Mouse (Mus musculus): Measurements from ENCODE around the gene Tm9sf4. TPM values are rescaled to one million over a fixed set of nuclear protein-coding genes. Genes with fewer than 3 reads are reported as not detected.
A peak's percentile ranks its signal among the peaks of the same experiment; 100 is the strongest.

The Tm9sf4 gene
- polyA plus RNA-seq (2015; fragmentation: Nextera tagmentation; extraction: Ambion mirVana): 83.9 and 99.6 TPM in 2 replicates

DNA sequence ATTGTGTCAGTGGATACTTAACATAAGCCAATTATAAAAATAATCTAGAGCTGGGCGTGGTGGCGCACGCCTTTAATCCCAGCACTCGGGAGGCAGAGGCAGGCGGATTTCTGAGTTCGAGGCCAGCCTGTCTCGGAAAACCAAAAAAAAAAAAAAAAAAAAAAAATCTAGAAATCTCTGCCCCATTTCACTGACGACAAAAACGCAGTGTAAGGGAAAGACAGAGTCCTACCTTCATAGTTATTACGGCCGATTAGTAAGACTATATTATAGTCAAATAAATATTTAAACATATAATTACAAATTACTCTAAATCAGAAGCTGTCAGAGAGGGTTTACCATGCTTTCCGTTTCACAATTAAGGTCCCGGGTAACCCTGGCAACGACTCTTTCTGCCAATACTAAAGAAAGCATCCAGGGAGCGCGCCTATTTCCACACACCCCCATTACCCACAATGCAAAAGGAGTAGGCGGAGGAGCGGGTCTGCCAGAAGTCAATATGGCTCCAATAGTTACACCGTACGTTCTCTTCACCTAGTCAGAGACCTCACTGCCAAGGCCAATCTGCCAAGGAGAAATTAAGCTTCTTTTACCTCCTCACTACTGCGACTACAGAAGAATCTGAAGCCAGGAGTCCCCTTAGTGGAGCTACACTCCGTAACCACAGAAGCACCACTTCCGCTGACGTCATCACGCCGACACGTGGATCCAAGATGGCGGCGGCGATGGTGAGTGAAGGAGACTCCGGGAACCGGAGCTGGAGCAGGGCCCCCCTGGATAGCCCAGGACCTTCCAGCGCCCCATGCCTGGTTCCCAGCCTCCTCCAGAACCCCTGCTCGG is at the start of gene Tm9sf4:
Tm9sf4 (plus strand) TSS at position 460 of the 840 bp plus-strand sequence.
- peaks cover 14% of the 10 kb centered on the region for H3K4me1 ChIP-seq
- 10% methylated on average over 34 of the region's 34 CpGs for WGBS
- H3K27ac ChIP-seq (replicated peaks): peak within 1 kb of the TSS; percentile 99
- peak within 1 kb of the TSS; percentile 90 for H3K4me3 ChIP-seq (replicated peaks)
- H3K27me3 ChIP-seq: 0 out of 2 replicates have a peak, but pooled peaks cover 3% of the 10 kb centered on the region
- H3K9ac ChIP-seq: peak within 1 kb of the TSS; percentile 87
- H3K4me2 ChIP-seq (replicated peaks): peak within 1 kb of the TSS; percentile 87
- no peaks in the 10 kb centered on the region for H3K9me3 ChIP-seq (replicated peaks)
- H3K36me3 ChIP-seq: peaks cover 3% of the 10 kb centered on the region; the same call in 1 of the 2 replicates
- peak; percentile 89 for ATAC-seq (ENCODE audit: insufficient number of reproducible peaks, low FRiP score, low TSS enrichment, low read depth)

DNA sequence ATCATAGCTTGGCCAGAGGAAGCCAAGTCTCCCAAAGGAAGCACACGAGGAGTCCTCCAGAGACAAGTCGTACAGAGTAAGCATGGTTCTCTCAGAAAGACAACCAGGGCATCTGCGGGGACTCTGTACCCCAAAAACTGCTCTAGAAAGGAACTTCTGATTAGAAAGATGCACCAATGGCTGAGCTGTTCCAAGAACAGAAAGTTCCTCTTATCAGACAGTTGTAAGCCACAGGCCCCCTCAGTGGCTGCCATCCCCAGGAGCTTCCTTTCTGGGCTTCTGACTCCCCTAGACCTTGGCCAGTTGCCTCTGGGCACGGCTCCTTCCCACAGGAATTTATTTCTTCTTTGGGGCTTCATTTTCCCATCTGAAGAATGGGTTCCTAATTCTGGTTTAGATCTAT is 45.4 kb upstream of the Tm9sf4 start:
- H3K4me3 ChIP-seq (replicated peaks): no peak overlapping the region
- no peaks in the 10 kb centered on the region for H3K36me3 ChIP-seq
- no peaks in the 10 kb centered on the region for H3K9me3 ChIP-seq (replicated peaks)
- H3K27ac ChIP-seq (replicated peaks): no peak overlapping the region
- peaks cover 9% of the 10 kb centered on the region; the same call in 1 of the 2 replicates for H3K27me3 ChIP-seq
- ATAC-seq (ENCODE audit: insufficient number of reproducible peaks, low FRiP score, low TSS enrichment, low read depth): no peak
- H3K4me2 ChIP-seq (replicated peaks): no peak overlapping the region
- no peaks in the 10 kb centered on the region for H3K4me1 ChIP-seq
- WGBS: 69% methylated on average over 4 of the region's 4 CpGs
- H3K9ac ChIP-seq: no peak overlapping the region

DNA sequence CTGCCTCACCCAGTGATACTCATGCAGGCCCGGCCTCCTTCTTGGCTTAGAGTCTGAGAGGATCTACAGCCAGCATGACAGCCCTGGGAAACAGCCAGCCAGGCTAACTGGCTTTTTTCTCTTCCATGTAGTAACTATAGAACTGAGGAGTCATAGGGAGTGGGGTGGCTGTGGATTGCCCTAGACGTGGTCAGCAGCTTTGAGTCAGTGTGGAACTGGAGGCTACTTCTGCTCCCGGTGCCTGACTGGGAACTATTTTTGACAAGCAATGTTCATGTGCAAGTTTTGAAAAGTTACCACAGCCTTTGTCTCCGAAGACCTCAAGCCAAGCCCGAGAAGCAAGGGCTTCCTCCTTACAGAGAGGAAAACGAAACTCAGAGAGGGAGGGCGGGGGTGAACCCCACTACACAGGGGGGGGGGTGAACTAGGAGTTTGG is 44.0 kb upstream of the Tm9sf4 start:
- Histone ChIP-seq H3K4me2 (replicated peaks) (no peak overlapping the region), H3K9ac (no peak overlapping the region), H3K9me3 (replicated peaks) (no peaks in the 10 kb centered on the region), H3K4me1 (no peaks in the 10 kb centered on the region), H3K4me3 (replicated peaks) (no peak overlapping the region), H3K36me3 (no peaks in the 10 kb centered on the region), H3K27me3 (no peaks in the 10 kb centered on the region), H3K27ac (replicated peaks) (no peak overlapping the region)
- no peak for ATAC-seq (ENCODE audit: insufficient number of reproducible peaks, low FRiP score, low TSS enrichment, low read depth)
- WGBS: 71% methylated on average over 7 of the region's 7 CpGs

DNA sequence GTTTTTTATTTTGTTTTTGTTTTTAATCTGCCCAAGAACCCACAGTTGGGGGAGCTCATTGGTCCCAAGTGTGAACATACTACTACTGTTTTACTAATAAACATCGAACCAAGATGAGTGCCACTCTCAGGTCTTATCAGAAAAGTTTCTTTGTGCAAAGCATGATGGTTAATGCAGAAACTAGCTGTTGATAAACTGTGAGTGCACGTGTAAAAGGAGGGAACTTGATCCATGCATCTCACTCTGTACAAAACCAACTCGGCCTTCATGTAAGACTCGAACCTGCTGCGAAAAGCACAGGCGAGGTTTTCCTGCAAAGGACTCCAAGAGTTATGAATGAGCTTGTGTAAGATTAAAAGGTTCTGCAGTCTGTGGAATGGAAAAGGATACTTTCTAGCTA is 41.6 kb upstream of the Tm9sf4 start:
- Histone ChIP-seq H3K4me2 (replicated peaks) (no peak overlapping the region), H3K4me3 (replicated peaks) (no peak overlapping the region)
- WGBS: 87% methylated on average over 6 of the region's 6 CpGs

DNA sequence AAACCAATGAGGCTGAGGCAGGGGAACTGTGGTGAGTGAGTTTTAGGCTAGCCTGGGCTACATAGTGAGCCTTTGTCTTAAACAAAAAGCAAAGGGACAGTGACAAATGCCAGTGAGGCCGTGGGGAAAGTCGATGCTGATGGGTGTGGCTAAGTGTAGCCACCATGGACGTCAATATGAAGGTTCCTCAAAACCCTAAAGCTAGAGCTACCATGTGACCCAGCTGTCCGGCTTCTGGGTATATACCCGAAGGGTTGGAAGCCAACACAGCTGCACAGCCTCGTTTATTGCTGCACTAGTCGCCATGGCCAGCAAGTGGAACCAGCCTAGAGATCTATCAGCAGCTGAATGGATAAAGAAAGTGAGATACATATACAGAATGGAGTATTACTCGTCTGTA is 41.0 kb upstream of the Tm9sf4 start:
- H3K27me3 ChIP-seq: no peaks in the 10 kb centered on the region
- no peak overlapping the region for H3K4me3 ChIP-seq (replicated peaks)
- H3K4me1 ChIP-seq: no peaks in the 10 kb centered on the region
- H3K4me2 ChIP-seq (replicated peaks): no peak overlapping the region
- no peaks in the 10 kb centered on the region for H3K36me3 ChIP-seq
- H3K9ac ChIP-seq: no peak overlapping the region
- no peaks in the 10 kb centered on the region for H3K9me3 ChIP-seq (replicated peaks)
- ATAC-seq (ENCODE audit: insufficient number of reproducible peaks, low FRiP score, low TSS enrichment, low read depth): no peak
- H3K27ac ChIP-seq (replicated peaks): no peak overlapping the region
- WGBS: 70% methylated on average over 8 of the region's 8 CpGs

More for the DNA sequence above, 41.6 kb upstream of the Tm9sf4 start:
- Histone ChIP-seq H3K27me3 (no peaks in the 10 kb centered on the region), H3K9ac (no peak overlapping the region), H3K36me3 (no peaks in the 10 kb centered on the region), H3K9me3 (replicated peaks) (no peaks in the 10 kb centered on the region), H3K27ac (replicated peaks) (no peak overlapping the region), H3K4me1 (no peaks in the 10 kb centered on the region)
- ATAC-seq (ENCODE audit: insufficient number of reproducible peaks, low FRiP score, low TSS enrichment, low read depth): no peak

DNA sequence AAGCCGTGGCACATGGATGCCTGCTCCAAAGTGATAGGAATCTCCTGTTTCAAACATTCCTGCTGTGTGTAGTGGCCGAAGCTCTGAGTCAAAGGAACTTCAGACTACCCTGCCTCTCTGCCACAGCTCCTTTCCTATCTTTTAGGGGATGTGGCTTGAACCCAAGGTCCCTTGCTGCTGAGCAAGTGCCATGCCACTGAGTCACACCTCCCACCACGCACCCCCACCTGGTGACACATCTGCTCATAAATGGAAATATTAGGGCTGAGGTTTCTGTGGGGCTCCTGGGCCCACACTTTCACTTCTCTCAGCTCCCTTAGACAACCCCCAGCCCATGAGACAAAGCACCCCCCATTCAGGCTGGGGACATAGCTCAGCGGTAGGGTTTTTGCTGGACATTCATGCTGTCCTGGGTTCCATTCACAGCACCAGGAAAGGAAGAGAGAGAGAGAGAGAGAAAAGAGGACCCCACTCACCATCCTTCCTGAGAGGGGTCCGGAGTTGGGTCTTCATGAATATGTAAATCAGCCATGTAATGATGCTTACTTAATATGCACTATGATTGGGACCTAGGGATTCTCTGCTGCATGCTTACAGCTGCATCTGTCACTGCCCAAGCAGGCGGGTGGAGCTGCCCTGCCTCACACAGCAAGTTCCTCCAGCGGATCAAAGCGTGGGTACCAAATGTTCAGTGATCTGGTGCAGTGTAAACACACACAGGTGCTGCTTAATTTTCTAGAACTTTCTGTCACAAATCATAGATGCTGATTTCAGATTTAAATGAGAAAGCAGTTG is 39.1 kb upstream of the Tm9sf4 start:
- Histone ChIP-seq H3K27ac (replicated peaks) (no peak overlapping the region), H3K9ac (no peak overlapping the region), H3K4me3 (replicated peaks) (no peak overlapping the region), H3K4me2 (replicated peaks) (no peak overlapping the region), H3K4me1 (no peaks in the 10 kb centered on the region), H3K27me3 (peaks cover 2% of the 10 kb centered on the region; the same call in 1 of the 2 replicates), H3K36me3 (no peaks in the 10 kb centered on the region), H3K9me3 (replicated peaks) (no peaks in the 10 kb centered on the region)
- 71% methylated on average over 8 of the region's 8 CpGs for WGBS
- ATAC-seq (ENCODE audit: insufficient number of reproducible peaks, low FRiP score, low TSS enrichment, low read depth): no peak

DNA sequence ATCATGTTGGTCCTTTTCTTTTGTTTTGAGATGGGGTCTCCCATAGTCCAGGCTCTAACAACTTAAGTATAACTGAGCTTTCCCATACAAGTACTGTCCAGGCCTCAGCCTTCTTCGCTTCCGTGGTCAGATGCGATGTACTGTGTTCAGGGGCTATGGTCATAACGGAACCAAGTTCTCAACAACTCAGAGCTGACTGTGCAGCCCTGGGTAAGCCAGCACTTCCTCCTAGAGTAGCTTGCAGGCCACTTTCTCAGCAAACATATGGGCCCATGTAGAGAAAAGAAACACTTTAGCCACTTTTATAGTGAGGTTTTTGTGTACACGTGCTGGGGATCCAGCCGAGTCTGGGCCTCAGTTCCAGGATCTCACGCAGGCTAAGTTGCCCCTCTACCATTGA is 38.4 kb upstream of the Tm9sf4 start:
- no peak overlapping the region for H3K9ac ChIP-seq
- H3K4me3 ChIP-seq (replicated peaks): no peak overlapping the region
- peaks cover 3% of the 10 kb centered on the region; the same call in 1 of the 2 replicates for H3K27me3 ChIP-seq
- no peaks in the 10 kb centered on the region for H3K36me3 ChIP-seq
- H3K27ac ChIP-seq (replicated peaks): no peak overlapping the region
- WGBS: 88% methylated on average over 7 of the region's 7 CpGs
- no peak for ATAC-seq (ENCODE audit: insufficient number of reproducible peaks, low FRiP score, low TSS enrichment, low read depth)
- H3K4me1 ChIP-seq: no peaks in the 10 kb centered on the region
- no peak overlapping the region for H3K4me2 ChIP-seq (replicated peaks)
- H3K9me3 ChIP-seq (replicated peaks): no peaks in the 10 kb centered on the region

DNA sequence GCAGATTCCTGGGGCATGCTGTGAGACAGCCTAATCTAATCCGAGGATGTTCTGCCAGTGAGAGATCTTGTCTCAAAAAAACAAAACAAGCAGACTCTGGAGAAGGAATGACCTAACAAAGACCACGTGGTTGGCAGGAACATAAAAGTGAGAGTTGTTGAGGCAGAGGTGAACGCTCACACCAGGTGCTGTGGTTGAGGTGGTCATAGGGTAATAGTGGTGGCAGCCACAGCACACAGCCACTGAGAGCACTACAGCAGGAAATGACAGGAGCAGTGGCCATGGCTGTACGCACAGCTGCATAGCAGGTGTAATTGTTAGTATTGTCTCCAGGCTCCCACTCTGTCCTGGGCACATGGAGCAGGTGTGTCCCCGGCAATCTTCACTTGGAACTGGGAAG is 35.2 kb upstream of the Tm9sf4 start:
- no peak overlapping the region for H3K4me2 ChIP-seq (replicated peaks)
- no peak overlapping the region for H3K9ac ChIP-seq
- WGBS: 51% methylated on average over 5 of the region's 5 CpGs
- H3K4me1 ChIP-seq: no peaks in the 10 kb centered on the region
- no peaks in the 10 kb centered on the region for H3K9me3 ChIP-seq (replicated peaks)
- no peak overlapping the region for H3K4me3 ChIP-seq (replicated peaks)
- H3K27me3 ChIP-seq: peaks cover 3% of the 10 kb centered on the region; the same call in 1 of the 2 replicates
- H3K36me3 ChIP-seq: no peaks in the 10 kb centered on the region
- no peak overlapping the region for H3K27ac ChIP-seq (replicated peaks)
- no peak for ATAC-seq (ENCODE audit: insufficient number of reproducible peaks, low FRiP score, low TSS enrichment, low read depth)

DNA sequence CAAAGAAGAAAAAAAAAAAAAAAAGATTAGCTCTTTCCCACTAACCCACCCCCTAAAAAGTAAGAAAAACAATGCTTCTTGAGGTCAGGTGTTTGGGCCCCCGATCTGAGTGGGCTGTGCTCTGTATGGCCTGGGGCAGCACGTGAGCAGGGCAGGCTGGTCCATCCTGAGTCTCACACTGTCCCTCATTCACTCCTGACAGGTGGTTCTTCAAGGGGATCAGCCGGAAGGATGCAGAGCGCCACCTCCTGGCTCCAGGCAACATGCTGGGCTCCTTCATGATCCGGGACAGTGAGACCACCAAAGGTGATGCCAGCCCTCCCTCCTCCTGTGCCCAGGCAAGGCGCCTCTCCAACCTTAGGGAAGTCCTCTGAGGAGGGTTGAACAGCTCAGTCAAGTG is 30.1 kb upstream of the Tm9sf4 start:
- Histone ChIP-seq H3K9me3 (replicated peaks) (no peaks in the 10 kb centered on the region), H3K9ac (no peak overlapping the region), H3K4me2 (replicated peaks) (no peak overlapping the region), H3K36me3 (no peaks in the 10 kb centered on the region), H3K27ac (replicated peaks) (no peak overlapping the region), H3K4me1 (no peaks in the 10 kb centered on the region), H3K4me3 (replicated peaks) (no peak overlapping the region), H3K27me3 (peaks cover 3% of the 10 kb centered on the region; the same call in 1 of the 2 replicates)
- no peak for ATAC-seq (ENCODE audit: insufficient number of reproducible peaks, low FRiP score, low TSS enrichment, low read depth)
- 16% methylated on average over 6 of the region's 6 CpGs for WGBS

DNA sequence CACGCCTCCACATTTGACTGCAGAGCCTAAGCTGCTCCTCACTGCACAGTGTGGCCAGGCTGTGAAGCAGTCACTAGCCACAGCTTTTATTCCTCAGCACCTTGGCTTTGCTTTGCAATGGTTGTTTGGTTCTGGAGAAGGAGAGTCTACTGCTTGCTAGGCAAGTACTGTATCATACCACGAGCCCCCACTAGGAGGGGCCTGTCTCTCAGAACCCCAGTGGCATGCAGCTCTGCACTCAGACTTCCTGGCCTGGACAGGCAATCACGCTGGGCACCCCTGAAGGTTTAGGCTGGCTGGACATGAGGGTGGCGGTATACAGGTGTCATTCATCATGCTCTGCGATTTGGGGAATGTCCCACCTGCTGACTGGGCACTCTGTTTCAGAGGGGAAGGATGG is 26.9 kb upstream of the Tm9sf4 start:
- Histone ChIP-seq H3K27me3 (no peaks in the 10 kb centered on the region), H3K4me2 (replicated peaks) (no peak overlapping the region), H3K9ac (no peak overlapping the region), H3K9me3 (replicated peaks) (no peaks in the 10 kb centered on the region), H3K4me3 (replicated peaks) (no peak overlapping the region), H3K4me1 (no peaks in the 10 kb centered on the region), H3K36me3 (no peaks in the 10 kb centered on the region), H3K27ac (replicated peaks) (no peak overlapping the region)
- 28% methylated on average over 5 of the region's 5 CpGs for WGBS
- no peak for ATAC-seq (ENCODE audit: insufficient number of reproducible peaks, low FRiP score, low TSS enrichment, low read depth)

DNA sequence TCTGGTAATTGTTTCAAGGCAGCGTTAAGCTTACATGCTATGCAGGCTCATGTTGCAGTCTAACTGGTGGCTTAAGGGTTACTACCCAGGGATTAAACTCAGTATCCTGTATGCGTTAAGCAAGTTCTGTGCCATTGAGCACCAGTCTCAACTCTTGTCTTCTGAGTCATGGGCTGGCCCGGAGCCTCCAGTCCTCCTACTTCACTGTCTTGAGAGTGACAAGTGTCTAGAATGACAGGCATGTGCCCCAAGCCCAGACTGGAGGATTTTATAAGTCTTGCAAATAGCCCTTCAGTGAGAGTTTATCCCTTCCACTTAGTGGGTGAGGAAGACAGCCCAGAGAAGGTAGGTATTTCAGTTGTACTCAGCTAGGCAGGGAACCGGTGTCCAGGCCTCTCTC is 24.9 kb upstream of the Tm9sf4 start:
- H3K4me2 ChIP-seq (replicated peaks): no peak overlapping the region
- 41% methylated on average over 4 of the region's 4 CpGs for WGBS
- no peak for ATAC-seq (ENCODE audit: insufficient number of reproducible peaks, low FRiP score, low TSS enrichment, low read depth)
- no peak overlapping the region for H3K9ac ChIP-seq
- H3K9me3 ChIP-seq (replicated peaks): no peaks in the 10 kb centered on the region
- no peak overlapping the region for H3K4me3 ChIP-seq (replicated peaks)
- H3K36me3 ChIP-seq: no peaks in the 10 kb centered on the region
- H3K27ac ChIP-seq (replicated peaks): no peak overlapping the region
- peaks cover 11% of the 10 kb centered on the region; the same call in 1 of the 2 replicates for H3K4me1 ChIP-seq
- no peaks in the 10 kb centered on the region for H3K27me3 ChIP-seq
